Mouse (Mus musculus): Measurements from ENCODE around the gene Sox1. TPM values are rescaled to one million over a fixed set of nuclear protein-coding genes. Genes with fewer than 3 reads are reported as not detected.

Sox1 gene
- polyA plus RNA-seq, 1 experiment from 2014 or later = not detected

DNA sequence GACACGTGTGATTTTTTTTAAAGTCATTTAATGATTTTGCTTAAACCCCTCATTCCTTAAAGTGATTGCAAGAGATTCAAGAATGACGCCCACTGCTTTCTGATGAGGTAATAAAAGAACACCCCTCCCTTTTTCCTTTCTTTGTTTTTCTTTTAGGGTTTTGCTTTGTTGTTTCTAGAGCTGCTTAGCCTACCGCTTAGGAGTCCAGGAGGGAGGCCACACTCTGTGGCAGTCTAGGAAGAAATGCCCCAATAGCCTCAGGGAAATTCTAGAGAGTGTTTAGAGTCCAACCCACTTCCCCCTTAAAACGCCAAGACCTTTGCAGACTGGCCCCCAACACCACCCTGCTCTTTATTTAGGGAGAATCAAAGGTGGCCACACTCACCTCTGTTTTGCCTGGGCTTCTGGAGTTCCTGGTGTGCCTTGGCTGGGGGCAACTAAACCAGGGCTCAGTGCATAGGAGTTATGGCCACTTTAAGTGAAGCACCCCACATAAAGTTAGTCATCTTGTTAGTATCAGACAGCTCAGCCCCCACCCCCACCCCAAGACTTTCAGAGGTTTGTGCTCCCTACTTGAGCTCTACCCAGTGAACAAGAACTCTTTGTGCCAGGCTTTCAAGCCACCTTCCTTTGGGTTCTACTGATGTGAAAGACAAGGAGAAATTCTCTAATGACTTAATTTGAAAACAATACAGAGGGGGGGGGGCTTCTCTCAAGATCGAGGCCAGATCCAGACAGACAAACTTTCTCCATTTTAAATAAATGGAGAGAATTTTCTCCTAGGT, 4.5 kb downstream of the Sox1 start:
- peaks cover 98% of the 10 kb centered on the region for H3K27me3 ChIP-seq
- H3K27ac ChIP-seq (replicated peaks) = no peak overlapping the region
- H3K36me3 ChIP-seq (replicated peaks) = no peaks in the 10 kb centered on the region
- 6% methylated on average over 5 of the region's 5 CpGs for WGBS (ENCODE audit: insufficient replicate concordance)
- no peaks in the 10 kb centered on the region; the same call in 1 of the 2 replicates for H3K4me1 ChIP-seq (replicated peaks)
- no peak for ATAC-seq (ENCODE audit: insufficient read depth)
- no peak overlapping the region for H3K4me3 ChIP-seq (replicated peaks)
- no peak overlapping the region for H3K9ac ChIP-seq
- no peak overlapping the region for H3K4me2 ChIP-seq
- no peaks in the 10 kb centered on the region for H3K9me3 ChIP-seq (replicated peaks)

DNA sequence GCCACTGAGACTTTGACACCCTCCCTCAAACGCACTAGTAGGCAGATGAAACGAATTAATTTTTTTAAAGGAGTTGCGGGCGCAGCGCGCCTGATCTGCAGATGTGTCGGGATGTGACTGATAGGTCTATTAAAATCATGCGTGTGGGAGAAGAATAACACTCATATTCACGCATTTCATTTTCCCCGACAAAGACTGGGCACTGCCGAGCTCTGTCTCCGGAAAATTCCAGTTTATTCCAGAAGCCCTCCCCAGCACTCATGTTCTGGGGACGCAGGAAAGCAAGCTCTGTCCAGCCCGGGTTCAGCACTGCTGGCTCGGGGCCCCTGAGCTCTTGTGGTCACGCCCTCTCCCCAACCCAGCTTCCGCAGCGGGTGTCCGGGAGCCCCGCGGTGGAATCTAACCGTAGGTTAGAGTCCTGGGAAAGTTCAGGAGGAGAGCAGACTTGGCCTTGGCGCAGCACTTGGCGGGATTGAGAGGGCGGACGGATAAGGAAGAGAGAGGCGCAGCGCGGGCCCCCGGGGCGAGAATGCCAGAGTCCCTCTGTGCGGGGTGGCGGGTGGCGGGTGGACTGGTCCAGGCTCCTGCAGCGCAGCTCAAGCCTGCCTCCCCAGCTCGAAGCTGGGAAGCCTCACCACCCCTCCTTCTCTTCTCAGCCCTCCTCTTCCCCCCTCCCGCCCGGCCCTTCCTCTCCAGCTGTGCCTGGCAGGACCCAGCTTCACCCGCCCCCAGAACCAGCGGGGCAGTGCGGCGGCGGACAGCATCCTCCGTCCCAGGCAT, 5.7 kb downstream of the Sox1 start:
- H3K9ac ChIP-seq = no peak overlapping the region
- no peaks in the 10 kb centered on the region for H3K36me3 ChIP-seq (replicated peaks)
- H3K27ac ChIP-seq (replicated peaks) = no peak overlapping the region
- H3K4me3 ChIP-seq (replicated peaks) = no peak overlapping the region
- 2% methylated on average over 43 of the region's 44 CpGs for WGBS (ENCODE audit: insufficient replicate concordance)
- ATAC-seq (ENCODE audit: insufficient read depth) = no peak
- H3K27me3 ChIP-seq = peaks cover 95% of the 10 kb centered on the region
- H3K4me2 ChIP-seq = no peak overlapping the region
- no peaks in the 10 kb centered on the region for H3K4me1 ChIP-seq (replicated peaks)
- H3K9me3 ChIP-seq (replicated peaks) = no peaks in the 10 kb centered on the region

DNA sequence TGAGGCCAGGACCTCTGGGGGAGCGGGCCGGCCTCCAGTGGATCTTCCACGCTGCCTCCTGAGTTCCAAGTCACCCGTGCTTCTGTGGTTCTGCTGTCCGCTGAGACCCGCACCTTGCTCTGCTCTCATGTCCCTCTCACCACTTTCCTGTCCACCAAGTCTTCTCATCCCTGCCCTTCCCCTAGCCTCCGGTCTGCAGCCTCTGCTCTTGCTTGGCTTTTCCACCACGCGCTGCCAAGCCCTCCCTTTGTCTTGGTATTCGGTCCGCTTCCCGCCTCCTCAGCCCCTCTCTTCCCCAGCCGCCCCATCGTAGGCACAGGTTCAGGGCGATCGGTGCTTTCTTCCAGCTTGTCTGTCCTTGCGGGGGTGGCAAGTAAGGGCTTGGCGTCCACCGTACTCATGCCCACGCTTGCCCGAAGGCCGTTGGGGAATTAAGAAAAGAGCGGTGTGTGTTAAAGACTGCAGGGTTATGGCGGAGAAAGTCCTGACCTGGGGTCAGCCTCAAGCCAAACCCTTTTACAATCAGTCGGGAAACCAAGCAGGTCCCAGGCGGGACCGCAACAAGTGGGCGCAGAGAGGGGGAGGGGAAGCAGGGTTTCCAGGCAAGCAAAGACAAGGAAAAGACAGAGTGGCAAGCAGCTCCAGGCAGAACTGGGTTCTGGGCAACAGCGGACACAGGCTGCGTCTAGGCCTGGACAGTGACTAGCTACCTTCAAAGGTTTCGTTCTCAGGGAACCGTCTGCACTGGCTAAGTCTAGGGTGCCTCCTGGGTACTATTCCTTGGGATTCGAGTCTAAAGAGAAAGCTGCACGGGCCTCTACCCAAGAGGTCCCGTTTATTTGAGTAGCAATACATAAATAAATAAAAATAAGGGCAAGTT, 6.5 kb downstream of the Sox1 start:
- H3K4me2 ChIP-seq = no peak overlapping the region
- H3K36me3 ChIP-seq (replicated peaks) = no peaks in the 10 kb centered on the region
- H3K4me1 ChIP-seq (replicated peaks) = no peaks in the 10 kb centered on the region
- WGBS (ENCODE audit: insufficient replicate concordance) = 2% methylated on average over 35 of the region's 35 CpGs
- peaks cover 95% of the 10 kb centered on the region for H3K27me3 ChIP-seq
- no peak overlapping the region for H3K9ac ChIP-seq
- no peak for ATAC-seq (ENCODE audit: insufficient read depth)
- no peaks in the 10 kb centered on the region for H3K9me3 ChIP-seq (replicated peaks)
- no peak overlapping the region for H3K4me3 ChIP-seq (replicated peaks)
- H3K27ac ChIP-seq (replicated peaks) = no peak overlapping the region

DNA sequence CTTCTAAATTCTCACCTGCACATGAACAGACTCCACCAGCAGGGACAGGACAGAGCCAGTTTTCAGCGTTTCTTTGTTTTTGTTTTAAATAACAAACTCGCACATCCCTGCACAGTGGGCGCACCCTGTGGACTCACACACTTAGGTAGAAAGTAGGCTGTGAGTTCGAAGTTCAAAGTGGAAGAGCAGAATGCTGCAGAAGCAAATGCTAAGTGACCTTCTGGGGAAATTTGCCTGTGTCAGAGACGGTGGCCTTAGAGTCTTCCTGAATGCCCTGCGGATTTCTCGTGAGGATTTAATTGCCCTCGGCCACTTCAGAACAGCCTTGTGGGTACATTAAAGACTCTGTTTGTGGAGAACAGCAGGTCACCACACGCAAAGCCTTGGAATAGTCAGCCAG, 7.6 kb downstream of the Sox1 start:
- H3K27ac ChIP-seq (replicated peaks) = no peak overlapping the region
- H3K9me3 ChIP-seq (replicated peaks) = no peaks in the 10 kb centered on the region
- H3K27me3 ChIP-seq = peaks cover 92% of the 10 kb centered on the region
- H3K4me2 ChIP-seq = no peak overlapping the region
- WGBS (ENCODE audit: insufficient replicate concordance) = 3% methylated on average over 9 of the region's 9 CpGs
- no peak for ATAC-seq (ENCODE audit: insufficient read depth)
- no peak overlapping the region for H3K4me3 ChIP-seq (replicated peaks)
- H3K9ac ChIP-seq = no peak overlapping the region
- H3K36me3 ChIP-seq (replicated peaks) = no peaks in the 10 kb centered on the region
- H3K4me1 ChIP-seq (replicated peaks) = no peaks in the 10 kb centered on the region

DNA sequence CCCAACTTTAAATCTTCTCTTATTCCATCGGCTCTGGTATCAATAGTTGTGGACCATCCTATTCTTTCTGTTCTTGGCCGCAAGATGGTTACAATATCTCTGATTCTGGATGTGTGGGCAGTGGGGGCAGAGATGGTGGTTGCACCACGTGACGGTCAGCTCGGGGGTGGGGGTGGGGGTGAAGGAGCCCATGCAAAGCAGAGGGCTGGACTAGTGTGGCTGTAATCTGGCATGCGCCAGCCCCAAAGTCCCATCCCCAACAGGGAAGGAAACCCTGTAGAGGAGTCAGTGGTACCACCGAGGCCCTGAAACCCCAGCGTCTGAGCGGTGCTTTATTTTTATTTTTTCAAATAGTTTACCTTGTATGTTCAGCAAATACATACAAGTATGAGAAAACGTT, 12.9 kb downstream of the Sox1 start:
- no peaks in the 10 kb centered on the region for H3K4me1 ChIP-seq (replicated peaks)
- no peaks in the 10 kb centered on the region for H3K9me3 ChIP-seq (replicated peaks)
- H3K36me3 ChIP-seq (replicated peaks) = no peaks in the 10 kb centered on the region
- no peak overlapping the region for H3K27ac ChIP-seq (replicated peaks)
- H3K9ac ChIP-seq = no peak overlapping the region
- no peak overlapping the region for H3K4me2 ChIP-seq
- ATAC-seq (ENCODE audit: insufficient read depth) = no peak
- H3K27me3 ChIP-seq = peaks cover 67% of the 10 kb centered on the region
- H3K4me3 ChIP-seq (replicated peaks) = no peak overlapping the region
- WGBS (ENCODE audit: insufficient replicate concordance) = 17% methylated on average over 10 of the region's 10 CpGs

DNA sequence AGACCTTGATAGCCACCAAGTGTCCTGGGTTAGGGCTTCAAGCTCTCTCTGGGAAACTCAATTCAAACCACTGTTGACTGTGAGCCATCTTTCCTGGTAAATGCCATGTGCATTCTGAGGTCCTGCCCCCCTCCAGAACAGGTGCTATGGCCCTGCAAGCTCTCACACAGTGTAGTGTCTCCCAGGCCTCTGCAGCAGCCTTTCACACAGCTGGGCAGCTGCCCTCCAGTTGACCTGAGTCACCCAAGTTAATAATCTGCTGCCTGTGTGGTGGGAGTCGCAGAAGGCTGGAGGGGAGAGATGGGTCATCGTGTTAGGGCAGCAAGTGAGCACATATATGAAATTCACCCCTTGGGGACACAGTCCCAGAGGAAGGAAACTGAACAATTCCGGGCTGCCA, 14.9 kb downstream of the Sox1 start:
- Histone ChIP-seq H3K9ac (no peak overlapping the region), H3K27me3 (peaks cover 62% of the 10 kb centered on the region), H3K4me1 (replicated peaks) (no peaks in the 10 kb centered on the region), H3K4me3 (replicated peaks) (no peak overlapping the region), H3K9me3 (replicated peaks) (no peaks in the 10 kb centered on the region), H3K4me2 (no peak overlapping the region), H3K27ac (replicated peaks) (no peak overlapping the region), H3K36me3 (replicated peaks) (no peaks in the 10 kb centered on the region)
- 47% methylated on average over 3 of the region's 3 CpGs for WGBS (ENCODE audit: insufficient replicate concordance)
- ATAC-seq (ENCODE audit: insufficient read depth) = no peak

DNA sequence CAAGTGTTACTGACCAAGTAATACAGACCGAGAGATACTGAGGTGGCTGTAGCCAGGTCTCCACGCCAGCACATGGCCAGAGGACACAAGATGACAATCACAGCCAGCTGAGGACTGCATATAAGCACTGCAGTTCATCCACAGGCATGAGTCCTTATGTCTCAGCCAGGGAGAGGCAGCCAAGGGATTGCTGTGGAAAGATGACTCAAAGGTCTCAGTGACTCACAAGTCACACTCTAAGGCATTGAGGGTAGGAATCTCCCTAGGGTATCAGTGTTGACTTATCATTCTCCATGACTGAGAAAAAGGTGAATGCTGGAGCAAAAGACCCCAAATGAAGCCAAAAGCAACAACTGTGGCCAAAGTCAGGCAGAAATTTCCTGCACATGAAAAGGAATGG, 22.0 kb downstream of the Sox1 start:
- Histone ChIP-seq H3K36me3 (replicated peaks) (no peaks in the 10 kb centered on the region), H3K4me3 (replicated peaks) (no peak overlapping the region), H3K4me2 (no peak overlapping the region), H3K9me3 (replicated peaks) (no peaks in the 10 kb centered on the region), H3K4me1 (replicated peaks) (no peaks in the 10 kb centered on the region), H3K9ac (no peak overlapping the region), H3K27ac (replicated peaks) (no peak overlapping the region), H3K27me3 (peaks cover 28% of the 10 kb centered on the region)
- no peak for ATAC-seq (ENCODE audit: insufficient read depth)
- 57% methylated on average over 2 of the region's 2 CpGs for WGBS (ENCODE audit: insufficient replicate concordance)

DNA sequence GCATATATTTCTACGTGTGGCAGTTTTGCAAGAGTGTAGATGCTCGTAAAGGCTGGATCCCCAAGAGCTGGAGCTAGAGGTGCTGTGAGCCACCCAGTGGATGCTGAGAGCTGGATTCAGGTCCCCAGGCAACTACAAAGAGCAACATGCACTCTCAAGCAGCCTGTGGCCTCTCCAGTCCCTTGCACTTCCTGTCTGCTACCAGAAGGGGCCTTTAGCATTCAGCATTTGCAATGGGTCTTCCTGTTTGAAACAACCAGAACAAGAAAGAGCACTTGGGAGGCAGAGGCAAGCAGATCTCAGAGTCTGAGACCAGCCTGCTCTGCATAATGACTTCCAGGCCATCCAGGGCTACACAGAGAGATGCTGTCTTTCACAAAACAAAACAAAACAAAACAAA, 25.4 kb downstream of the Sox1 start:
- H3K27me3 ChIP-seq = peaks cover 36% of the 10 kb centered on the region
- no peak overlapping the region for H3K9ac ChIP-seq
- ATAC-seq (ENCODE audit: insufficient read depth) = no peak
- WGBS (ENCODE audit: insufficient replicate concordance) = 51% methylated on average over 2 of the region's 2 CpGs
- no peak overlapping the region for H3K27ac ChIP-seq (replicated peaks)
- no peaks in the 10 kb centered on the region for H3K4me1 ChIP-seq (replicated peaks)
- no peak overlapping the region for H3K4me2 ChIP-seq
- no peak overlapping the region for H3K4me3 ChIP-seq (replicated peaks)
- H3K9me3 ChIP-seq (replicated peaks) = no peaks in the 10 kb centered on the region
- H3K36me3 ChIP-seq (replicated peaks) = no peaks in the 10 kb centered on the region

DNA sequence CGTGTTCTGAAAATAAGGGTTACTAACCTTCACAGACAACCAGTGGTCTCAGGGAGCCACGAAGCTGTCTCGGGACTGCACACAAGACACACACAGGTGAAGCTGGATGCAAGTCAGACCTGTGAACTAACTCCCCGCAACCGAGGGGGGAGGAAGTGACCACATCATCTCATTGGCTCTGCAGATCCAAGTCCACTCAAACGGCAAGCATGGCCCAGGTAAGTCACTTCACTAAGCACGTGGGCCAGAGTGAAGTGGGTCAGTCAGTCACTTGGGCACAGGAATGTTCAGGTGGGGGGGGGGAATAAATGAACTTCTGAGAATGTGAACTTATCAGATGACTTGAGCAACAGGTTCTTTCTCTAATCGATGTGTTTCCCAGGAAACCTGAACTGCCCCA, 30.8 kb downstream of the Sox1 start:
- 59% methylated on average over 8 of the region's 8 CpGs for WGBS (ENCODE audit: insufficient replicate concordance)
- no peak overlapping the region for H3K27ac ChIP-seq (replicated peaks)
- no peaks in the 10 kb centered on the region for H3K36me3 ChIP-seq (replicated peaks)
- peaks cover 69% of the 10 kb centered on the region for H3K27me3 ChIP-seq
- no peaks in the 10 kb centered on the region for H3K9me3 ChIP-seq (replicated peaks)
- ATAC-seq (ENCODE audit: insufficient read depth) = no peak
- no peaks in the 10 kb centered on the region for H3K4me1 ChIP-seq (replicated peaks)
- H3K4me2 ChIP-seq = no peak overlapping the region
- no peak overlapping the region for H3K9ac ChIP-seq
- no peak overlapping the region for H3K4me3 ChIP-seq (replicated peaks)

DNA sequence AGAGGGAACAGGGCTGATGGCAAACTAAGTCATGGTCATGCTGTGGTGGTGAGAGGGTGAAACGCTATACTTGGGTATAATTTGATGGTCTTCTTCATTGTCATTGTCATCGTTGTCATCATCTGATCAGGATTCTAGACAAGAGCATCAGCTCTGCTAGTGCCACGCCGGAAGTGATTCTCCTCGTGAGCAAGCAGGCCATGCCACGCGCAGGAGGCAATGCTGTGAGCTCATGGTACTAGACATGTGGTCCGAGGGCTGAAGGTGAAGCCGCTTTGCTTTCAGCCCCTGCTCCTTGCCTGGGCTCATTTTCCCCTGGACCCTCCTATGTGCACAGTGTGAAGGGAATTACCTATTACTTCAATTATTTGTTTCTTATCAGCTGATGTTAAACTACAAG, 32.3 kb downstream of the Sox1 start:
- no peaks in the 10 kb centered on the region for H3K9me3 ChIP-seq (replicated peaks)
- no peak overlapping the region for H3K4me3 ChIP-seq (replicated peaks)
- no peak overlapping the region for H3K9ac ChIP-seq
- WGBS (ENCODE audit: insufficient replicate concordance) = 72% methylated on average over 9 of the region's 9 CpGs
- peaks cover 83% of the 10 kb centered on the region for H3K27me3 ChIP-seq
- no peak for ATAC-seq (ENCODE audit: insufficient read depth)
- H3K4me2 ChIP-seq = no peak overlapping the region
- no peak overlapping the region for H3K27ac ChIP-seq (replicated peaks)
- no peaks in the 10 kb centered on the region for H3K4me1 ChIP-seq (replicated peaks)
- no peaks in the 10 kb centered on the region for H3K36me3 ChIP-seq (replicated peaks)
